Mouse (Mus musculus): ENCODE data around the gene Ly86. TPM values are rescaled to one million over a fixed set of nuclear protein-coding genes. Genes with fewer than 3 reads are reported as not detected.

Ly86 gene
- 8.3 and 9.4 TPM in 2 replicates for polyA plus RNA-seq (2014; fragmentation: Nextera tagmentation; extraction: Ambion mirVana)

DNA sequence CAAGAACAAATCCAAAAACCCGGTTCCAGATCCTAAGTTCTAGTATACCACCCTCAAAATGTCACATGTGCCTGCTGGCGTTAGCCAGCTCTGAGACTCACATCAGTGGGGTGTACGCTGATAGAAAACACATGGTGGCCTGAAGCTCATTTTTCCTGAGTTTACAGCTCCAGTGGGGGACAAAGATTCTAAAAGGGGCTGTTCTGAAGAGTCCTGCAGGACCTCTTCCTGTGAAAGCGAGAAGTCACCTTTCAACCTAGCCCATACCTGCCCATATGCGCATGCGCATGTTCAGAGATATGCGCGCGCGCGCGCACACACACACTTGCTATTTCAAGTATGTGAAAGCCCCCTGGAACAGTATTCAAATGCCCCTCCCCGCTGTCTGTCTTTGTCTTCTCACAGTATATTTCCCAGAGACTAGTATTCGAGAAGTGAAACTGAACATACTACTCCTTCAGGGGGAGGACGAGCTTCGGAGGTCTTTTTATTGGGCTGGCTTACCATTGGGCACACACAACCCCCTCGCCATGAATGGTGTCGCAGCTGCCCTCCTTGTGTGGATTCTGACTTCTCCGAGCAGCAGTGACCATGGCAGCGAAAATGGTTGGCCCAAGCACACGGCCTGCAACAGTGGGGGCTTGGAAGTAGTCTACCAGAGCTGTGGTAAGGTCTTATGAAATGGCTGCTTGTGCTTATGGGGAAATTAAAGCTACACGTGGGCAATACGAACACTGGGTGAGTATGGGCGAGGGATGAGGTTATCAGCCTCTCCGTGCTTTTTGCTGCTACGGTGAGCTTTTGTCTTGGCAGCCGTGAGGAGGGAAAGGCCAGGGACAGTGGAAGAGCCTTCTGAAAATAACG is at the start of gene Ly86:
Ly86 (plus strand) TSS at position 300 of the 864 bp plus-strand sequence.
- Histone ChIP-seq H3K9me3 (ENCODE audit: control insufficient read depth, low read length) (no peaks in the 10 kb centered on the region), H3K36me3 (ENCODE audit: control insufficient read depth, insufficient read depth, low read length) (no peaks in the 10 kb centered on the region), H3K27ac (ENCODE audit: low read depth, low read length) (no peak within 1 kb of the TSS), H3K27me3 (replicated peaks; ENCODE audit: control insufficient read depth, insufficient read depth, low read length) (no peaks in the 10 kb centered on the region), H3K4me1 (replicated peaks; ENCODE audit: control insufficient read depth, insufficient read depth, low read length) (no peaks in the 10 kb centered on the region), H3K4me2 (no peak within 1 kb of the TSS), H3K4me3 (ENCODE audit: low read depth, low read length) (no peak within 1 kb of the TSS), H3K9ac (ENCODE audit: low read depth, low read length) (no peak within 1 kb of the TSS)
- ATAC-seq (replicated peaks; ENCODE audit: low FRiP score) (no peak), DNase-seq (ENCODE audit: low spot score) (no peak)
- 88% methylated on average over 28 of the region's 28 CpGs for WGBS

DNA sequence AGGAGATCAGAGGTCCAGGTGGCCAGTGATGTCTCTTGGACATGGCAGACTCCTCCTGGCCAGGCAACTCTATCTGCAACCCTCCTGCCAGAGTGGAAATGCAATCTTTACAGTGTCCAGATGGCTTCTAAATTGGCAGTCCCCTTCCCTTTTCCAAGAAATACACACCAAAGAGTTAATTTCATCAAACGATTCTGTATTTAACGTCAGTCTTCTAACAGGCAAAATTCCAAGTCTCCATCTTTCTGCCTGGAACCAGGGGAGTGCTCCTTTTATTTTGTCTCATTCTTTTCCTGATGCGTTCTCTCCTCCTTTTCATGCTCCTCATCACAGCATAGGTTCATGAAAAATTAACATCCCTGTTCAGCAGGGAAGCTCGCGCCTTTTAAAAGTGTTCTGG is 47.1 kb upstream of the Ly86 start:
- 81% methylated on average over 5 of the region's 5 CpGs for WGBS
- ATAC-seq (replicated peaks; ENCODE audit: low FRiP score), result no peak

DNA sequence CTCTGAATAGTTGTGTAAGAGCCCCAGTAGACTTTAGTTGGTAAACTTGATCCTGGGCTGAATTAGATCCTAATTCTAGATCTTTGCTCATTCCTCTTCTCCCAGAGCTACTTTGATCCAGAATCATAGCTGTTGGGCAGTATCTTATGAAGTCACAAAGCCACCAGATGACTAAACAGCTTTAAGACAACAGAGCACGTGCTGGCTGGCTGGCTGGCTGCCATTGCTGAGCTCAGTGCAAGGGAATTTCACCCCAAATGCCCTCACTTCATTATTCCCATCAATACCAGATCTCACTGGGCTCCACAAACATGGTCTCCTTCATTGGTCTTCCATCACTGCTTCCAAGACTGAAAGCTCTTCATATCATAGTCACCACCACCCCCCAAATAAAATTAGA is 46.2 kb upstream of the Ly86 start:
- no peaks in the 10 kb centered on the region for H3K4me1 ChIP-seq (replicated peaks; ENCODE audit: control insufficient read depth, insufficient read depth, low read length)
- ATAC-seq (replicated peaks; ENCODE audit: low FRiP score) (no peak), DNase-seq (ENCODE audit: low spot score) (no peak)
- H3K4me3 ChIP-seq (ENCODE audit: low read depth, low read length), result no peak overlapping the region
- H3K4me2 ChIP-seq, result no peak overlapping the region
- WGBS, result 43% methylated on average over 1 of the region's 1 CpGs
- no peak overlapping the region for H3K27ac ChIP-seq (ENCODE audit: low read depth, low read length)
- no peaks in the 10 kb centered on the region for H3K27me3 ChIP-seq (replicated peaks; ENCODE audit: control insufficient read depth, insufficient read depth, low read length)
- no peaks in the 10 kb centered on the region for H3K36me3 ChIP-seq (ENCODE audit: control insufficient read depth, insufficient read depth, low read length)
- H3K9me3 ChIP-seq (ENCODE audit: control insufficient read depth, low read length), result no peaks in the 10 kb centered on the region
- H3K9ac ChIP-seq (ENCODE audit: low read depth, low read length), result no peak overlapping the region

More for the DNA sequence above, 47.1 kb upstream of the Ly86 start:
- H3K9me3 ChIP-seq (ENCODE audit: control insufficient read depth, low read length), result no peaks in the 10 kb centered on the region
- no peak for DNase-seq (ENCODE audit: low spot score)
- no peaks in the 10 kb centered on the region for H3K4me1 ChIP-seq (replicated peaks; ENCODE audit: control insufficient read depth, insufficient read depth, low read length)
- no peak overlapping the region for H3K27ac ChIP-seq (ENCODE audit: low read depth, low read length)
- H3K36me3 ChIP-seq (ENCODE audit: control insufficient read depth, insufficient read depth, low read length), result no peaks in the 10 kb centered on the region
- no peak overlapping the region for H3K4me2 ChIP-seq
- H3K27me3 ChIP-seq (replicated peaks; ENCODE audit: control insufficient read depth, insufficient read depth, low read length), result no peaks in the 10 kb centered on the region
- H3K9ac ChIP-seq (ENCODE audit: low read depth, low read length), result no peak overlapping the region
- H3K4me3 ChIP-seq (ENCODE audit: low read depth, low read length), result no peak overlapping the region

DNA sequence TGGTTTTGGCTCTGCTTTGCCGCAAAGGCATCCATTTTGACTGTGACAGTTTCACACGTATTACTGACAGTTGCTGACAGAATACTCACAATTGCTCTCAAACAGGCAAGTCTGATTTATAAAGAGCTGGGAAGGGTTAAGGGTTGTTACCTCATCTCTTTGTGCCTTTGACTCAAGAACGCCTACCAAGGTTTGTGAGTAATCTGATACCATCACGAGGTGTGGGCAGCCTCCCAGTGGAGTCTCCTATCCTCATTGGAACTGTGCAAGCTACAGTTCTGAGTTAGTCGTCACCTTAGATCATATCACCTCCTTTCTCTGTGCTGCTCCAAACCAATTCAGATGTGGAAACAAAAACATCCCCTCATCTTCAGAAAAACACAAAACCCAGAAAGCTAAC is 42.1 kb upstream of the Ly86 start:
- 48% methylated on average over 5 of the region's 5 CpGs for WGBS
- Histone ChIP-seq H3K4me1 (replicated peaks; ENCODE audit: control insufficient read depth, insufficient read depth, low read length) (no peaks in the 10 kb centered on the region), H3K36me3 (ENCODE audit: control insufficient read depth, insufficient read depth, low read length) (no peaks in the 10 kb centered on the region), H3K27me3 (replicated peaks; ENCODE audit: control insufficient read depth, insufficient read depth, low read length) (no peaks in the 10 kb centered on the region), H3K9me3 (ENCODE audit: control insufficient read depth, low read length) (no peaks in the 10 kb centered on the region), H3K4me2 (no peak overlapping the region), H3K27ac (ENCODE audit: low read depth, low read length) (no peak overlapping the region), H3K9ac (ENCODE audit: low read depth, low read length) (no peak overlapping the region), H3K4me3 (ENCODE audit: low read depth, low read length) (no peak overlapping the region)
- ATAC-seq (replicated peaks; ENCODE audit: low FRiP score) (no peak), DNase-seq (ENCODE audit: low spot score) (no peak)

DNA sequence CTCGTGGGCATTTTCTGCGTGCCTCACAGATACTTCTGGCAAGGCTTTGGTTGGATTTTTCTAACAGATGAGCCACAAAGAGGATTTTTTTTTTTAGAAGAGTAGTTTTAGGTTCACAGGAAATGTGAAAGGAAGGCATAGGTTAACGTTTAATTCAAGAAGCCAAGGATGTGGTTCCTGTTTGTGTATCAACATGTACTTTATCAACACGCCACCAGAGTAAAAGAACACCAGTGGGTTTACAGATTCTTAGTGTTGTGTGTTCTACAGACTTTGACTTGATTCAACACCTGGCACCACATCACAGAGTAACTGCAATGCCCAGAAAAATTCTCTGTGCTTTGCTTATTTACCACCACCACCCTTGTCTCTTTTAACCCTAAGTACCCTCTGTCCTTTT is 37.0 kb upstream of the Ly86 start:
- H3K9me3 ChIP-seq (ENCODE audit: control insufficient read depth, low read length), result no peaks in the 10 kb centered on the region

DNA sequence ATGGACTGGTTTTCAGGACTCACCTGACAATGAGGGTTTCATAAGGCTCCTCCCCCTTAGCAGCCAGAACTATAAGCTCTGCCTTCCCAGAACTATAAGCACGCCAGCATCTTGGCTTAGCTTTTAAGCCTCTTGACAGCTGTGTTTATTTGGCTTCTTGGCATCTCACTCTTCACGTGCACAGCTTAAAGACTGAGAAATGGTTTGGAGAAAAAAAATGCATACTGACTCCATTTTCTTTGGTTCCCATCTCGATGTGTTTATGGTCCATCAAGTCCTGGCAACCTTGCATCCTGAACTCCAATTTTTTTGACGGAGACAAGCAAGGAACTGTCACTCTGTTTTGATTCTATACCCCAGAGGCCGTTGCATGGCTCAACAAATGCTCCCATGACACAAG is 35.7 kb upstream of the Ly86 start:
- Histone ChIP-seq H3K27ac (ENCODE audit: low read depth, low read length) (no peak overlapping the region), H3K4me2 (no peak overlapping the region), H3K9ac (ENCODE audit: low read depth, low read length) (no peak overlapping the region), H3K27me3 (replicated peaks; ENCODE audit: control insufficient read depth, insufficient read depth, low read length) (peaks cover 6% of the 10 kb centered on the region), H3K4me3 (ENCODE audit: low read depth, low read length) (no peak overlapping the region), H3K36me3 (ENCODE audit: control insufficient read depth, insufficient read depth, low read length) (no peaks in the 10 kb centered on the region), H3K4me1 (replicated peaks; ENCODE audit: control insufficient read depth, insufficient read depth, low read length) (peaks cover 2% of the 10 kb centered on the region; the same call in 1 of the 2 replicates), H3K9me3 (ENCODE audit: control insufficient read depth, low read length) (no peaks in the 10 kb centered on the region)
- DNase-seq (ENCODE audit: low spot score), result no peak
- WGBS, result 71% methylated on average over 5 of the region's 5 CpGs
- no peak for ATAC-seq (replicated peaks; ENCODE audit: low FRiP score)

More for the DNA sequence above, 37.0 kb upstream of the Ly86 start:
- H3K9ac ChIP-seq (ENCODE audit: low read depth, low read length), result no peak overlapping the region
- peaks cover 6% of the 10 kb centered on the region for H3K27me3 ChIP-seq (replicated peaks; ENCODE audit: control insufficient read depth, insufficient read depth, low read length)
- DNase-seq (ENCODE audit: low spot score) (no peak), ATAC-seq (replicated peaks; ENCODE audit: low FRiP score) (no peak)
- no peak overlapping the region for H3K27ac ChIP-seq (ENCODE audit: low read depth, low read length)
- H3K4me2 ChIP-seq, result no peak overlapping the region
- H3K4me1 ChIP-seq (replicated peaks; ENCODE audit: control insufficient read depth, insufficient read depth, low read length), result peaks cover 2% of the 10 kb centered on the region; the same call in 1 of the 2 replicates
- H3K4me3 ChIP-seq (ENCODE audit: low read depth, low read length), result no peak overlapping the region
- H3K36me3 ChIP-seq (ENCODE audit: control insufficient read depth, insufficient read depth, low read length), result no peaks in the 10 kb centered on the region
- WGBS, result 53% methylated on average over 4 of the region's 4 CpGs

DNA sequence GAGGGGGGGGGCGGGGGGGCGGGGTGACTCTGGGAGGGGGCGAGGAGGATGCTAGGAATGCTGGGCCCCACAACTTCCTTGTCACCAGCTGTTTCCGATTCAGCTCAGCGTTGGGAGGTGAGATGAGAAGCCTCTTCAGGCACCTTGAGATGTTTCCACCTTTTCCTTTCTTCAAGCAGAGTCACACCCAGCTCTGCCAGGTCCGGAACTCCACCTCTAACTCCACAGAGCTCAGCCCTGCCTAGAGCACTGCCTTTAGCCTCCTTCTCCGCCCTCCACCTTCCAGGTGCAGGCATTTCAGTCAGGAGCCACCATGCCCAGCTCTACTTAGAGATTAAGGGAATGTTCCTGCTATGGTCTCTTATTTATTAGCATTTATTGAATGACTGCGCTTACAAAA is 34.7 kb upstream of the Ly86 start:
- no peak for DNase-seq (ENCODE audit: low spot score)
- no peak overlapping the region for H3K4me3 ChIP-seq (ENCODE audit: low read depth, low read length)
- H3K4me2 ChIP-seq, result no peak overlapping the region
- H3K36me3 ChIP-seq (ENCODE audit: control insufficient read depth, insufficient read depth, low read length), result no peaks in the 10 kb centered on the region
- no peaks in the 10 kb centered on the region for H3K9me3 ChIP-seq (ENCODE audit: control insufficient read depth, low read length)
- no peak overlapping the region for H3K9ac ChIP-seq (ENCODE audit: low read depth, low read length)
- 28% methylated on average over 8 of the region's 8 CpGs for WGBS
- peaks cover 2% of the 10 kb centered on the region; the same call in 1 of the 2 replicates for H3K4me1 ChIP-seq (replicated peaks; ENCODE audit: control insufficient read depth, insufficient read depth, low read length)
- peaks cover 6% of the 10 kb centered on the region for H3K27me3 ChIP-seq (replicated peaks; ENCODE audit: control insufficient read depth, insufficient read depth, low read length)
- H3K27ac ChIP-seq (ENCODE audit: low read depth, low read length), result no peak overlapping the region
- ATAC-seq (replicated peaks; ENCODE audit: low FRiP score), result no peak

DNA sequence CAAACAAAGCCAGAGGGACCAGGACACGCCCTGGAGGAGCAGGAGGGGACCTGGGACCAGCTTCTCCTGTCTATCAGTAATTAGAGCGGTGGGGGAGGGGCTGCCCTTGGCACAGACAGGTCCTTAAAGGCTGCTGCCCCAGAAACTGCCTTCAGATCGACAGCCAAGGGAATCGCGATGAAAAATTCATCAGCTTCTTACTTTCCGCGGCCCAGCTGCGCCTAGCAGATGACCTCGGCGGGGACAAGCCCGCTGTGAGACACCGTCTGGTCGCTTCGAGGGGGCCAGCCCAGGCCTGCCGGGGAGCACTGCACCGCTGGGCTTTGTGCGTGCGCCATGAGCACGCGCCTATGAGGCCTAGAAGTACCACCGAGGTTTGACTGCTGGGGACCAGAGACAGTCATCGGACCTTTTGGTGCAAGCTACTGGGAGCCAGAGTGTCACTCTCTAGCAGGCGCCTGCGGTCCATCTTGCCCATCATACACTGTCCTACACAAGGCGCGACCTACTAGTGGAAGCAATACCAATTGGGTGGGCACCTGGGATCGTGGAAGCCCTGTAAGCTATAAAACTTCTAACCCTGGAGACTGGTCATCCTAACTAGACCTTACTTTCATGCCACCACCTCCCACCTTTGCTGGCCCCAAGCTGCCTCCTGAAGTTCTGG is 33.3 kb upstream of the Ly86 start:
- Histone ChIP-seq H3K4me1 (replicated peaks; ENCODE audit: control insufficient read depth, insufficient read depth, low read length) (peaks cover 2% of the 10 kb centered on the region; the same call in 1 of the 2 replicates), H3K9ac (ENCODE audit: low read depth, low read length) (no peak overlapping the region), H3K4me3 (ENCODE audit: low read depth, low read length) (peak overlapping the region; percentile 33), H3K9me3 (ENCODE audit: control insufficient read depth, low read length) (no peaks in the 10 kb centered on the region), H3K4me2 (peak overlapping the region; percentile 74), H3K27ac (ENCODE audit: low read depth, low read length) (no peak overlapping the region), H3K36me3 (ENCODE audit: control insufficient read depth, insufficient read depth, low read length) (no peaks in the 10 kb centered on the region), H3K27me3 (replicated peaks; ENCODE audit: control insufficient read depth, insufficient read depth, low read length) (peaks cover 6% of the 10 kb centered on the region)
- 22% methylated on average over 27 of the region's 27 CpGs for WGBS
- DNase-seq (ENCODE audit: low spot score) (peak; percentile 35), ATAC-seq (replicated peaks; ENCODE audit: low FRiP score) (no peak)

All from liver, embryonic 11.5 days (tissue).